ENCODE assay signal across 8 mouse cellular contexts in the genomic region with DNA sequence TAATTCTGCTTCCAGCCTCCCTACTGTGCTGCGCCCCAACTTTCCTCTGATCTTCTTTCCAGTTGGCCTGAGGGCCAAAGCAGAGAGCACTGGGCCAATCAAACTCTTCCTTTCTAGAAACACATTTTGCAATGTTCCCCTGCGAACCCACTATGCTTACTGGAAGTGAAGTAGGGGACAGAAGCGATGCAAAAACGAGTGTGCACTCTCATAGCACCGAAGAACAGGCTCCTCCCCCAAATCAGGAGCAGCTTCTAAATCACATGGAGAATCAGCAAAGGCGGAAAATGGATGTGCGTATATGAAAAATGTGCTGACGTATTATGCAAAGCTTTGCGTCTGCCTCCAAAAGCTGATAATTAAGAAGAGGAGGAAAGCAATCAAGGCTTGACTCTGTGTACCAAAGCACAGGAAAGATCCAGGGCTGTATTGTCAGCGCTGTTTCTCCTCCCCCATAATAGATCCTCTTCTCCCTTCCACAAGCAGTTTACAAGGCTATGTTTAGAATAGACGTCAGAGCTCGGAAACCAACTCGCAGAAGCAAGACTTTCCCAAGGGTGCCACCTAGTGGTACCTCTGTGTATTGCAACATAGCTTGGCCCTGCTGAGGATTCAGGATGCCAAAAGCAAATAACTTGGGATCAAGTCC. TPM values are rescaled to one million over a fixed set of nuclear protein-coding genes. Genes with fewer than 3 reads are reported as not detected.
DNase-seq lines count a peak whose midpoint lies in the region; ATAC-seq lines count a peak whose summit lies in the region.

No protein-coding gene starts in this region.

- peak overlapping the region; percentile 70; the same call in 1 of the 2 replicates for H3K27ac ChIP-seq in hindbrain, embryonic 16.5 days (ENCODE audit: low read depth, low read length)

- peak overlapping the region; percentile 38 for H3K4me3 ChIP-seq in hindbrain, embryonic 16.5 days (ENCODE audit: low read length)

- peak; percentile 92 for ATAC-seq in hindbrain, embryonic 16.5 days

- peak overlapping the region; percentile 52 for H3K4me2 ChIP-seq in hindbrain, embryonic 16.5 days (ENCODE audit: low read length)

- peak; percentile 50 for DNase-seq in T-cell, adult 2 months (ENCODE audit: low spot score)
- DNase-seq in cerebellum, postnatal 4 days (ENCODE audit: low spot score in 2 of 2), result peak; percentile 55 to 85
- DNase-seq in gastrocnemius, adult 18-20 months (ENCODE audit: low spot score), result peak; percentile 76
- DNase-seq in left cerebral cortex, adult 11 months (ENCODE audit: low spot score), result peak; percentile 81
- DNase-seq in lung, postnatal 36 days, result peak; percentile 87
- DNase-seq in retina, postnatal 1 day, result peak; percentile 80
- DNase-seq in thymus, postnatal 4 days, result peak; percentile 70

- H3K9ac ChIP-seq in hindbrain, embryonic 16.5 days (ENCODE audit: low read depth, low read length), result peak overlapping the region; percentile 55

- WGBS in hindbrain, embryonic 16.5 days, result 33% methylated on average over 13 of the region's 13 CpGs

- no peaks in the 10 kb centered on the region for H3K4me1 ChIP-seq in hindbrain, embryonic 16.5 days (ENCODE audit: control insufficient read depth, insufficient read depth, low read depth, low read length)

- H3K9me3 ChIP-seq in hindbrain, embryonic 16.5 days (ENCODE audit: control insufficient read depth, low read length), result no peaks in the 10 kb centered on the region

- no peaks in the 10 kb centered on the region for H3K27me3 ChIP-seq in hindbrain, embryonic 16.5 days (replicated peaks; ENCODE audit: control insufficient read depth, insufficient read depth, low read length)

- H3K36me3 ChIP-seq in hindbrain, embryonic 16.5 days (ENCODE audit: control insufficient read depth, insufficient read depth, low read length), result no peaks in the 10 kb centered on the region

RNA-seq across cellular contexts. Expression of a gene that starts 57.5 kb away (rescaled TPM):
- 1 to 10 TPM in 1 of 2 experiments, under 1 TPM in 1; 0.75 to 1.4 TPM for total RNA-seq in gastrocnemius, adult 18-20 months (2021)
- 23.4 and 24.7 TPM in 2 replicates for polyA plus RNA-seq in hindbrain, embryonic 16.5 days (2015; fragmentation: Nextera tagmentation; extraction: Ambion mirVana)

Comparison
In these comparisons a context has a peak if more than half of its experiments do, and no peak if none do; other contexts are left out.
1. Peak in every context shown above with its lines: DNase-seq, ATAC-seq, H3K4me3 ChIP-seq and H3K27ac ChIP-seq.